Mouse (Mus musculus) lung, adult 10 weeks (tissue): Measurements from ENCODE around the gene Fra10ac1. TPM values are rescaled to one million over a fixed set of nuclear protein-coding genes. Genes with fewer than 3 reads are reported as not detected.

Source experiments
- polyA plus RNA-seq: library from polyadenylated mRNA; stranded (reverse); fragments of 350-450 nt; fragmentation: Illumina TruSeq; extraction: RNeasy Lipid Tissue Mini Kit (QIAGEN cat#74804); gene quantifications from one replicate; pipeline ENCODE4 v1.2.3, GENCODE M21; 2014; ENCODE audit warnings: low read depth, low replicate concordance; ENCODE audit not compliant: insufficient read depth

The Fra10ac1 gene
- 12.1 TPM for polyA plus RNA-seq

DNA sequence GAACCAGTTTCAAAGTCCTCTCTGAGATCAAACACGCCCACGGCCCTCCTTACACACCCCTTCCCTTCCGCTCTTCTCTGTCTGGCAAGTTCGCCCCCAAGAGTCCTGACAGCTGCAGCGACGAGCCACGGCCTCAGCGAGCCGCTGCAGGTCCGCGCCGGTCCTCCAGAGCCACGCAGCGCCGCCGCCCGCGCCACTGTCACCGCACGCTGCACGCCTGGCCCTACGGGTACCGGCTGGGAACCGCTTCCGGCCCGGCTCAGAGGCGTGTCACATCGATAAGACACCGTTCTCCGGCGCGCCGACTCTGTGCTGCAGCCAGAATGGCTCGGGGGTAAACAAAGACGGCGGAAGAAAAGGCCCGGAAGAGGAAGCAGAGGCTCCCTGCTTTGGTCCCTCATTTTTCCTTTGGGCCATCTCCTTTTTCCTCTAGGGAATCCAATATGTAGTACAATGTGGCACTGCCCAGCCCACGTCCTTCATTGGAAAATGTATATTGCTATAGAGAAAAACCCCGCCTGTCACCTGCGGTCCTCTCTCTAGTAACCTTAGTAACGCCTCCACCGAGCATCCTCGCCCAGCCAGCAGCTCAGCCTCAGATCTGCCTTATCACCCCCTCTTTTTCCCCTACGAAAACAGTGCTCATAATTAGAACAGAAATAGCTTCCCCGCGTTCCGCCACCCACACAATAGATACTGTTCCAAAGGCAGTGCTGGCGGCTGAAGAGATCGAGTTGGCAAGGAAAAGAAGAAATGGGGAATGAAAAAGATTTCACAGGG is at the start of gene Fra10ac1:
Gene Fra10ac1, minus strand, starts transcription at position 252 of the 780 bp plus-strand sequence.

GRCm38 (mm10) chr19:38264505-38265500 is 40.8 kb upstream of the Fra10ac1 start, which contains the start of gene Lgi1:
Lgi1 (plus strand) TSS chr19:38264536.

Other genes starting within 250 kb of the Fra10ac1 start
- 46.7 TPM for gene Myof, start 180.6 kb downstream of the Fra10ac1 start, polyA plus RNA-seq
- 0.76 TPM for gene Cep55, start 169.1 kb downstream of the Fra10ac1 start, polyA plus RNA-seq
- 13.8 TPM for gene Ffar4, start 127.1 kb downstream of the Fra10ac1 start, polyA plus RNA-seq
- gene Rbp4, start 98.9 kb downstream of the Fra10ac1 start, polyA plus RNA-seq = 49.1 TPM
- gene Pde6c, start 91.4 kb downstream of the Fra10ac1 start, polyA plus RNA-seq = not detected
- gene Lgi1, start 40.4 kb upstream of the Fra10ac1 start, polyA plus RNA-seq = 0.20 TPM
- 2.2 TPM for gene Slc35g1, start 171.8 kb upstream of the Fra10ac1 start, polyA plus RNA-seq